Mouse (Mus musculus): ENCODE results near the gene Slc26a8. TPM values are rescaled to one million over a fixed set of nuclear protein-coding genes. Genes with fewer than 3 reads are reported as not detected.

Gene Slc26a8
- total RNA-seq, 1 experiment, result 1.1 TPM

DNA sequence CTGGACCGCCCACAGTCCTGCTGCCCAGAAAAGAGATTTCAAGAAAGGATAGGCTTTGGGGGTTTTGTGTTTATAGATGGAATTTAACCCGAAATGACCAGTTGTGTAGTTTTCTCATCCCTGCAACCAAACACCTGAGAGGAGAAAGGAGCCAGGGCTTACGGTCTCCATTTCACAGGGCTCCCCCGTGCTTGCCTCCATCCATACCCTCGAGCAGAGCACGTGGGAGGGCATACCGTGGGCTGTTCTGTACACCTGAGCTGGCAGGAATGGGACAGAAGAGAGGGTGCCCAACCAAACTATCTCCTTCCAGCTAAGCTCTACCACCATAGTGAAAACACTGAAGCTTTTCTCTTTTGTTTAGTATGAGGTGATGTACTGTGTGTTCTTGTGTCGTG, 20.3 kb upstream of the Slc26a8 start:
- no peaks in the 10 kb centered on the region for H3K9me3 ChIP-seq (ENCODE audit: control insufficient read depth, insufficient read depth, low read depth, low read length)

DNA sequence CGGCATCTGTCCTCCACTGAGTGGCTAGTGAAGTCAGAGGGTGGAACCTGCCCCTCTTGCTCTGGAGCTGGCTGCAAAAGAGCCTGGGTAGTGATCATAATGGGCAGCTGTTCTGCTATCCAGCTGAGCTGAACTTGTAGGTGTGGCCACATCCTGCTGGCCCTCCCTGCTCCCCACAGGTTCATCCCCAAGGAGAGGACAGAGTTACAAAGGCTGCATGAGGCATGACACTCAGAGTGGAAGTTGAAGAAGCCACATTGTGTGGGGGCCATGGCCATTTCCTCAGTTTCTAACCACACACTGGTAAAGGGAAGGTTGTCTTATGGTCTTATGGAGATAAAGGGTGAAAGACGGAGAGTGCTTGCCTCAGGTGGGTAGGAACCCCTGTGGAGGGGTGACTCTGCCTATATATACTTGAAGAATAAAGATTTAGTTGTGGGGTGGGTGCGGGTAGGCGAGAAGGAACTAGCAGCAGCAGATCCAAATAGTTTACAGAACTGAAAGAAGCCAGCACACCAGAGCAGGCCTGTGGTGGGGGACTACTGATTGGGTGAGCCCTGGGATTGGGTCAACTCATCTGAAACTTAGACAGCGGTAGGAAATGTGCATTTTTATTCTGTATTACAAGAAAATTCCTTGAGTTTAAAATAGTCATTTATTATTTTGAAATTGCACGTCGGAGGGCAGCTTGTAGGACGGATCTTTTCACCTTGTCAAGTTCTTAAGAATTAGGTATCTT, 19.7 kb upstream of the Slc26a8 start:
- in situ Hi-C loops (cut with MboI; ENCODE audit: low sequenced_read_pairs in 2 of 2, unreplicated experiment in 2 of 2), result no loop called here
- no peak overlapping the region for H3K9ac ChIP-seq (ENCODE audit: insufficient read depth, low read depth, low read length, poor library complexity, severe bottlenecking)
- DNase-seq (ENCODE audit: low read depth, low spot score), result no peak

More for the DNA sequence above, 20.3 kb upstream of the Slc26a8 start:
- Histone ChIP-seq H3K4me3 (ENCODE audit: insufficient read depth in 1 of 2, low read depth in 1 of 2, low read length in 2 of 2, poor library complexity in 1 of 2, severe bottlenecking in 1 of 2) (no peak overlapping the region), H3K9ac (ENCODE audit: insufficient read depth, low read depth, low read length, poor library complexity, severe bottlenecking) (no peak overlapping the region), H3K4me1 (ENCODE audit: control insufficient read depth in 2 of 2, insufficient read depth in 2 of 2, low read length in 2 of 2, poor library complexity in 1 of 2) (peaks cover 0 to 4% of the 10 kb centered on the region in 2 experiments; a peak in 2 of 4 replicates), H3K27ac (ENCODE audit: insufficient read depth, low read depth, low read length, poor library complexity, severe bottlenecking) (no peak overlapping the region), H3K36me3 (ENCODE audit: control insufficient read depth, insufficient read depth, low read length, poor library complexity, severe bottlenecking) (peaks cover 12% of the 10 kb centered on the region)
- no peak for DNase-seq (ENCODE audit: low read depth, low spot score)
- in situ Hi-C loops (cut with MboI; ENCODE audit: low sequenced_read_pairs in 2 of 2, unreplicated experiment in 2 of 2), result no loop called here
- TF ChIP-seq HCFC1 (IDR thresholded peaks at IDR 0.05; ENCODE audit: borderline replicate concordance, insufficient read depth, low read length), result no peak
- TF ChIP-seq MAFK (IDR thresholded peaks at IDR 0.05; ENCODE audit: insufficient read depth, low read depth, low read length), result no peak
- no peak for TF ChIP-seq ZC3H11A (IDR thresholded peaks at IDR 0.05; ENCODE audit: borderline replicate concordance, low read depth, low read length)
- TF ChIP-seq CHD2 (IDR thresholded peaks at IDR 0.05; ENCODE audit: low read depth, low read length), result no peak
- TF ChIP-seq ZNF384 (IDR thresholded peaks at IDR 0.05; ENCODE audit: low read depth, low read length), result no peak

DNA sequence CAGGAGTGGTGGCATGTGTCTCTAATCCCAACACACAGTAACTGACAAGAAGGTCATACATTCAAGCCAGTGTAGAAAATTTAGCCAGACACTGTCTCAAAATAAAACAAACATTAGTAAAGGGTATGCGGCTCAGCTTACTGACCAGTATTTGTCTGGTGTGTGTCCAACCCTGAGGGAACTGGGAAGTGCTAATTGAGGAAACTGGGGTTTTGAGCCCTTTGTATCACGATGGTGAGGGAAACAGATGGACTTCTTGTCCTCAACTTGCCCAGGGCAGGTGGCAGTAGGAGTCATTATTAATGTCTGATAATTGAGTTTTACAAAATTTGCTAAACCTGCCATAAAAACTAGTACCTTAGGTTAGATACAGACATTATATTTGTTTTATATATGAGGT, 19.0 kb upstream of the Slc26a8 start:
- in situ Hi-C loops (cut with MboI; ENCODE audit: low sequenced_read_pairs in 2 of 2, unreplicated experiment in 2 of 2), result no loop called here
- TF ChIP-seq ZC3H11A (IDR thresholded peaks at IDR 0.05; ENCODE audit: borderline replicate concordance, low read depth, low read length) (no peak), CHD2 (IDR thresholded peaks at IDR 0.05; ENCODE audit: low read depth, low read length) (no peak), MAFK (IDR thresholded peaks at IDR 0.05; ENCODE audit: insufficient read depth, low read depth, low read length) (no peak), HCFC1 (IDR thresholded peaks at IDR 0.05; ENCODE audit: borderline replicate concordance, insufficient read depth, low read length) (no peak), ZNF384 (IDR thresholded peaks at IDR 0.05; ENCODE audit: low read depth, low read length) (no peak)
- H3K4me3 ChIP-seq (ENCODE audit: insufficient read depth in 1 of 2, low read depth in 1 of 2, low read length in 2 of 2, poor library complexity in 1 of 2, severe bottlenecking in 1 of 2), result no peak overlapping the region

More for the DNA sequence above, 19.7 kb upstream of the Slc26a8 start:
- Histone ChIP-seq H3K36me3 (ENCODE audit: control insufficient read depth, insufficient read depth, low read length, poor library complexity, severe bottlenecking) (peaks cover 9% of the 10 kb centered on the region; the same call in 1 of the 2 replicates), H3K4me1 (ENCODE audit: control insufficient read depth in 2 of 2, insufficient read depth in 2 of 2, low read length in 2 of 2, poor library complexity in 1 of 2) (peaks cover 0 to 4% of the 10 kb centered on the region in 2 experiments; a peak in 2 of 4 replicates), H3K9me3 (ENCODE audit: control insufficient read depth, insufficient read depth, low read depth, low read length) (no peaks in the 10 kb centered on the region), H3K4me3 (ENCODE audit: insufficient read depth in 1 of 2, low read depth in 1 of 2, low read length in 2 of 2, poor library complexity in 1 of 2, severe bottlenecking in 1 of 2) (no peak overlapping the region), H3K27ac (ENCODE audit: insufficient read depth, low read depth, low read length, poor library complexity, severe bottlenecking) (no peak overlapping the region)
- no peak for TF ChIP-seq CHD2 (IDR thresholded peaks at IDR 0.05; ENCODE audit: low read depth, low read length)
- TF ChIP-seq MAFK (IDR thresholded peaks at IDR 0.05; ENCODE audit: insufficient read depth, low read depth, low read length), result no peak
- TF ChIP-seq ZC3H11A (IDR thresholded peaks at IDR 0.05; ENCODE audit: borderline replicate concordance, low read depth, low read length), result no peak
- TF ChIP-seq ZNF384 (IDR thresholded peaks at IDR 0.05; ENCODE audit: low read depth, low read length), result no peak
- no peak for TF ChIP-seq HCFC1 (IDR thresholded peaks at IDR 0.05; ENCODE audit: borderline replicate concordance, insufficient read depth, low read length)

DNA sequence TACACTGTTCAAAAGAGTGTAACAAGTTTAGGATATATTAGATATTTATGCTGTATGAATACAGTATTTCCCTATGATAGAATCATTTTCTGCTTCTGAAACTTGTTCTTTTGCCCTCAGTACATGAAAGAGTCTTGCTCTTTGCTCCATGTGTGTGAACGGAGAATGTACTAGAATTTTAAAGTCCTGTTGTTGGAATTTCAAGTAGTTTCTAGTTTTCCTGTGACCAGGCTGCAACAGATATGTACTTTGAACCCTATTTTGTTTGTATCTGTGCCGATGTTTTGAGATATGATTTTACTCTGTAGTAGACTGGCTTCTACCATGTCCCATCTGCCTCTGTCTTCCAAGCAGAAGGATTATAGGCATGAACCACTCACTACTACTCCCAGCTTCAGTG, 17.8 kb upstream of the Slc26a8 start:
- TF ChIP-seq HCFC1 (IDR thresholded peaks at IDR 0.05; ENCODE audit: borderline replicate concordance, insufficient read depth, low read length) (no peak), ZNF384 (IDR thresholded peaks at IDR 0.05; ENCODE audit: low read depth, low read length) (no peak), CHD2 (IDR thresholded peaks at IDR 0.05; ENCODE audit: low read depth, low read length) (no peak), MAFK (IDR thresholded peaks at IDR 0.05; ENCODE audit: insufficient read depth, low read depth, low read length) (no peak)
- in situ Hi-C loops (cut with MboI; ENCODE audit: low sequenced_read_pairs in 2 of 2, unreplicated experiment in 2 of 2), result no loop called here
- no peak overlapping the region for H3K9ac ChIP-seq (ENCODE audit: insufficient read depth, low read depth, low read length, poor library complexity, severe bottlenecking)
- peaks cover 0 to 4% of the 10 kb centered on the region in 2 experiments; a peak in 2 of 4 replicates for H3K4me1 ChIP-seq (ENCODE audit: control insufficient read depth in 2 of 2, insufficient read depth in 2 of 2, low read length in 2 of 2, poor library complexity in 1 of 2)
- no peak overlapping the region for H3K27ac ChIP-seq (ENCODE audit: insufficient read depth, low read depth, low read length, poor library complexity, severe bottlenecking)
- no peak for DNase-seq (ENCODE audit: low read depth, low spot score)
- H3K36me3 ChIP-seq (ENCODE audit: control insufficient read depth, insufficient read depth, low read length, poor library complexity, severe bottlenecking), result peaks cover 3% of the 10 kb centered on the region; the same call in 1 of the 2 replicates
- no peaks in the 10 kb centered on the region for H3K9me3 ChIP-seq (ENCODE audit: control insufficient read depth, insufficient read depth, low read depth, low read length)
- no peak overlapping the region for H3K4me3 ChIP-seq (ENCODE audit: insufficient read depth in 1 of 2, low read depth in 1 of 2, low read length in 2 of 2, poor library complexity in 1 of 2, severe bottlenecking in 1 of 2)

More for the DNA sequence above, 19.0 kb upstream of the Slc26a8 start:
- peaks cover 0 to 4% of the 10 kb centered on the region in 2 experiments; a peak in 2 of 4 replicates for H3K4me1 ChIP-seq (ENCODE audit: control insufficient read depth in 2 of 2, insufficient read depth in 2 of 2, low read length in 2 of 2, poor library complexity in 1 of 2)
- H3K36me3 ChIP-seq (ENCODE audit: control insufficient read depth, insufficient read depth, low read length, poor library complexity, severe bottlenecking), result peaks cover 7% of the 10 kb centered on the region; the same call in 1 of the 2 replicates
- no peak overlapping the region for H3K27ac ChIP-seq (ENCODE audit: insufficient read depth, low read depth, low read length, poor library complexity, severe bottlenecking)
- H3K9ac ChIP-seq (ENCODE audit: insufficient read depth, low read depth, low read length, poor library complexity, severe bottlenecking), result no peak overlapping the region
- DNase-seq (ENCODE audit: low read depth, low spot score), result no peak
- H3K9me3 ChIP-seq (ENCODE audit: control insufficient read depth, insufficient read depth, low read depth, low read length), result no peaks in the 10 kb centered on the region

Measured in ES-E14 (cell line).